Mouse (Mus musculus) limb, embryonic 14.5 days (tissue): ENCODE data around the gene Acsf3. TPM values are rescaled to one million over a fixed set of nuclear protein-coding genes. Genes with fewer than 3 reads are reported as not detected.
A peak's percentile ranks its signal among the peaks of the same experiment; 100 is the strongest.

Experiments used
- ATAC-seq: fragments of 200-750 bp; cut with Nextera tagmentation; 2 replicates; pipeline ENCODE4 v1.8.0; 2017; ENCODE audit warnings: low read depth, moderate number of reproducible peaks, moderate TSS enrichment; ENCODE audit not compliant: low FRiP score
- DNase-seq: peaks from one replicate; pipeline ENCODE4 v3.0.0-alpha.2; 2015; ENCODE audit warnings: low spot score
- H3K27ac ChIP-seq: fragments of 300-500 bp; sonication (generic); replicated peaks from 2 replicates; pipeline ENCODE4 v1.5.1; 2014; ENCODE audit warnings: low read depth, mild to moderate bottlenecking, low read length, moderate library complexity, mixed read lengths
- H3K27me3 ChIP-seq: fragments of 300-500 bp; sonication (generic); 2 replicates; pipeline ENCODE4 v1.6.1; 2014; ENCODE audit warnings: low read length, mixed read lengths; ENCODE audit not compliant: control insufficient read depth, insufficient read depth
- H3K36me3 ChIP-seq: fragments of 300-500 bp; sonication (generic); 2 replicates; pipeline ENCODE4 v1.6.1; 2014; ENCODE audit warnings: mild to moderate bottlenecking, low read length, moderate library complexity, mixed read lengths; ENCODE audit not compliant: control insufficient read depth, insufficient read depth
- H3K4me1 ChIP-seq: fragments of 300-500 bp; sonication (generic); 2 replicates; pipeline ENCODE4 v1.6.1; 2014; ENCODE audit warnings: antibody characterized with exemption, low read length, mixed read lengths; ENCODE audit not compliant: control insufficient read depth, insufficient read depth
- H3K4me2 ChIP-seq: fragments of 300-500 bp; sonication (generic); replicated peaks from 2 replicates; pipeline ENCODE4 v1.6.1; 2014; ENCODE audit warnings: low read depth, mild to moderate bottlenecking, low read length, moderate library complexity; ENCODE audit not compliant: severe bottlenecking
- H3K4me3 ChIP-seq: fragments of 300-500 bp; sonication (generic); replicated peaks from 2 replicates; pipeline ENCODE4 v1.5.1; 2014; ENCODE audit warnings: low read length
- H3K9ac ChIP-seq: fragments of 300-500 bp; sonication (generic); 2 replicates; pipeline ENCODE4 v1.6.1; 2014; ENCODE audit warnings: mild to moderate bottlenecking, low read depth, low read length, moderate library complexity; ENCODE audit not compliant: severe bottlenecking
- H3K9me3 ChIP-seq: fragments of 300-500 bp; sonication (generic); 2 replicates; pipeline ENCODE4 v1.6.1; 2016; ENCODE audit warnings: low read length; ENCODE audit not compliant: control insufficient read depth
- POLR2A ChIP-seq: fragments of 200-500 bp; IDR thresholded peaks from 2 replicates; pipeline ENCODE4 v1.8.0; 2012; ENCODE audit warnings: inconsistent platforms, mild to moderate bottlenecking, moderate library complexity, borderline replicate concordance; ENCODE audit not compliant: insufficient read depth, insufficient read length; ENCODE audit errors: extremely low read depth
- WGBS: fragments of 180-500 bp; shearing (Covaris S2); extraction: QIAGEN DNeasy Blood & Tissue Kit; methylation state at CpG from one replicate; pipeline ENCODE4 v1.1.7; 2014; 5-methylcytosine and 5-hydroxymethylcytosine counted together
- polyA plus RNA-seq, 2 experiments: library from polyadenylated mRNA; depleted of rRNA in 1 of 2; stranded (reverse) in 1 of 2; unstranded in 1 of 2; fragments of >200 nt; fragmentation: Nextera tagmentation in 1 of 2; extraction: Ambion mirVana in 1 of 2; gene quantifications; 2 replicates each; pipeline versions ENCODE4 v1.2.1 to v1.2.3; 2012 to 2014

The Acsf3 gene
- polyA plus RNA-seq, 2 experiments = 15.4 to 19.1 TPM

DNA sequence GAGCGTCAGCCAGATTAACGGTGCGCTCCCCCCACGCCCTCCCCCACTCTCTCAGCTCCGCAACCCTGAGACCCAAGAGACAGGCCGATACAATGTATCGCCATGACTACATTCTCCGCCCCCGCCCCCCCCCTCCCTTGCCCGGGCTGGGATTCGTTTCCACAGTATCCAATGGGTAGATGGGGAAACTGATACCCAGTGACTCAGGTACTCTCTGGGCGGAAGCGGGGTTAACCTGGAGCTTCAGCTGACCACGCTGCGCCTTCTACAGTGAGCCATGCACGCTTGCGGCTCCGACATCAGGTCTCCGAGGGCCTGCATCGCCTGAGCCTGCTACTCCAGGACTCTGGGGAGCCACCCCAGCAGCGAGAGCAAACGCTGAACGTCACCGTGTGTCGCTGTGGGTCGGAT lies 89.4 kb downstream of the Acsf3 start:
- Histone ChIP-seq H3K4me3 (peak overlapping the region; percentile 26), H3K9me3 (peaks cover 18% of the 10 kb centered on the region), H3K27ac (no peak overlapping the region), H3K4me1 (no peaks in the 10 kb centered on the region; the same call in 1 of the 2 replicates), H3K9ac (0 out of 2 replicates have a peak overlapping the region, but pooled peaks have one; percentile 12), H3K27me3 (no peaks in the 10 kb centered on the region), H3K4me2 (peak overlapping the region; percentile 45), H3K36me3 (no peaks in the 10 kb centered on the region)
- 67% methylated on average over 24 of the region's 26 CpGs for WGBS
- ATAC-seq (0 out of 2 replicates have a peak, but pooled peaks have one; percentile 2), DNase-seq (no peak)
- no peak for TF ChIP-seq POLR2A

DNA sequence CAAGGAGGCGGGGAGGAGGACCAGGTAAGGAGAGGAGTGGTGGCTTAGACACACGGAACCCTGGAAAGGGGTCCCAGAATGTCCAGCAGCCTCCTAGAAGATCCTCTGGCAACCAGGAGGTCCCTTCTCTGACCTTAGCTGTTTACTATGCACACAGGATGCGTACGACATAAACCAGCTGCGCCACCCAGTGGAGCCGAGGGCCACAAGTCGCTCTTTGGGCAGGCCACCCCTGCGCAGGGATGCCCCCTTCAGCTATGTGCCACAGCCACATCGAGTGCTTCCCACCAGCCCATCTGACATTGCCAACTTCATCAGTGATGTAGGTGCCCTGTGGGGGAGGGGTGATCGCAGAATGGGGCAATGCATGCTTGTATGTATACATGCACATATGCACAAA lies 90.2 kb downstream of the Acsf3 start:
- Histone ChIP-seq H3K27me3 (no peaks in the 10 kb centered on the region), H3K36me3 (no peaks in the 10 kb centered on the region), H3K9me3 (peaks cover 18% of the 10 kb centered on the region), H3K4me2 (peak overlapping the region; percentile 45; the same call in 1 of the 2 replicates), H3K9ac (no peak overlapping the region), H3K4me1 (no peaks in the 10 kb centered on the region; the same call in 1 of the 2 replicates), H3K4me3 (peak overlapping the region; percentile 26), H3K27ac (no peak overlapping the region)
- DNase-seq (no peak), ATAC-seq (no peak)
- 67% methylated on average over 8 of the region's 10 CpGs for WGBS
- TF ChIP-seq POLR2A = no peak

DNA sequence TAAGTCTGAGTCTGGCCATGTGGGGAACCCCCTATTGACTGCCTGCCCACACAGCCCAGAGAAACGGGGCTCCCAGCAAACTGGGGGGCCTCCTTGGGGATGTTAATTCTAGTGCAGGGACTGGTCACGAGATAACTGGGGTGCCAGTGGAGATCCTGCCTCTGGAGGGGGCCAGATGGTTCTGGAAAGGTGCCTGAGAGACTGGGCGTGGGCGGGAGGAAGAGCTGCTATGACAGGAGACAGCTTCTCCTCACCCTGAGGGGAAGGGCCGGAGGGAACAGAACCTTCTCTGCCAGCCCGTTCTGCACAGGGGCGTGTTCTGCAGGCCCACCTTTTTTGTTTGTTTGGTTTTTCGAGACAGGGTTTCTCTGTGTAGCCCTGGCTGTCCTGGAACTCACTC lies 90.9 kb downstream of the Acsf3 start:
- TF ChIP-seq POLR2A = no peak
- Histone ChIP-seq H3K9ac (no peak overlapping the region), H3K36me3 (no peaks in the 10 kb centered on the region), H3K9me3 (peaks cover 18% of the 10 kb centered on the region), H3K4me2 (no peak overlapping the region), H3K4me3 (no peak overlapping the region), H3K27me3 (no peaks in the 10 kb centered on the region), H3K4me1 (no peaks in the 10 kb centered on the region; the same call in 1 of the 2 replicates), H3K27ac (no peak overlapping the region)
- ATAC-seq (no peak), DNase-seq (no peak)
- 76% methylated on average over 8 of the region's 8 CpGs for WGBS

Other genes with a start within 250 kb of the Acsf3 start
- 93.3 and 120 TPM in 2 replicates for gene Piezo1, start 224.2 kb upstream of the Acsf3 start, polyA plus RNA-seq (2012; rRNA removed)
- gene Piezo1, start 224.2 kb upstream of the Acsf3 start, polyA plus RNA-seq (2014; fragmentation: Nextera tagmentation; extraction: Ambion mirVana) = 20.4 and 20.7 TPM in 2 replicates
- gene Cdt1, start 207.5 kb upstream of the Acsf3 start, polyA plus RNA-seq (2012; rRNA removed) = 79.0 and 103 TPM in 2 replicates
- gene Cdt1, start 207.5 kb upstream of the Acsf3 start, polyA plus RNA-seq (2014; fragmentation: Nextera tagmentation; extraction: Ambion mirVana) = 34.0 and 34.2 TPM in 2 replicates
- 199 and 217 TPM in 2 replicates for gene Aprt, start 198.6 kb upstream of the Acsf3 start, polyA plus RNA-seq (2012; rRNA removed)
- gene Aprt, start 198.6 kb upstream of the Acsf3 start, polyA plus RNA-seq (2014; fragmentation: Nextera tagmentation; extraction: Ambion mirVana) = 348 and 382 TPM in 2 replicates
- gene Galns, start 164.0 kb upstream of the Acsf3 start, polyA plus RNA-seq (2012; rRNA removed) = 14.7 and 17.1 TPM in 2 replicates
- 12.0 and 12.7 TPM in 2 replicates for gene Galns, start 164.0 kb upstream of the Acsf3 start, polyA plus RNA-seq (2014; fragmentation: Nextera tagmentation; extraction: Ambion mirVana)
- gene Trappc2l, start 163.8 kb upstream of the Acsf3 start, polyA plus RNA-seq (2012; rRNA removed) = 96.8 and 129 TPM in 2 replicates
- gene Trappc2l, start 163.8 kb upstream of the Acsf3 start, polyA plus RNA-seq (2014; fragmentation: Nextera tagmentation; extraction: Ambion mirVana) = 70.2 and 70.5 TPM in 2 replicates
- 0.05 TPM in 1 of 2 replicates, not detected in the other for gene Pabpn1l, start 152.7 kb upstream of the Acsf3 start, polyA plus RNA-seq (2012; rRNA removed)
- gene Pabpn1l, start 152.7 kb upstream of the Acsf3 start, polyA plus RNA-seq (2014; fragmentation: Nextera tagmentation; extraction: Ambion mirVana) = not detected in 2 replicates
- gene Cbfa2t3, start 76.4 kb upstream of the Acsf3 start, polyA plus RNA-seq (2012; rRNA removed) = 6.1 and 7.2 TPM in 2 replicates
- gene Cbfa2t3, start 76.4 kb upstream of the Acsf3 start, polyA plus RNA-seq (2014; fragmentation: Nextera tagmentation; extraction: Ambion mirVana) = 6.0 and 6.1 TPM in 2 replicates
- gene Cdh15, start 72.5 kb downstream of the Acsf3 start, polyA plus RNA-seq (2012; rRNA removed) = 23.6 and 27.6 TPM in 2 replicates
- 19.5 and 27.1 TPM in 2 replicates for gene Cdh15, start 72.5 kb downstream of the Acsf3 start, polyA plus RNA-seq (2014; fragmentation: Nextera tagmentation; extraction: Ambion mirVana)